Mouse (Mus musculus): ENCODE results near the gene Arap1.

Gene Arap1

GRCm38 (mm10) chr7:101393015-101393414, 45.1 kb downstream of the Arap1 start:
- DNase-seq (ENCODE audit: inconsistent age in 2 of 2, low spot score in 1 of 2): no peak

- no peak for DNase-seq (ENCODE audit: inconsistent age in 2 of 2, low spot score in 1 of 2)
Measured at GRCm38 (mm10) chr7:101393694-101394504, 46.0 kb downstream of the Arap1 start.

GRCm38 (mm10) chr7:101394569-101394968, 46.7 kb downstream of the Arap1 start:
- no peak for DNase-seq (ENCODE audit: inconsistent age in 2 of 2, low spot score in 1 of 2)

- no peak for DNase-seq (ENCODE audit: inconsistent age in 2 of 2, low spot score in 1 of 2)
Measured at GRCm38 (mm10) chr7:101395471-101395870, 47.6 kb downstream of the Arap1 start.

- DNase-seq (ENCODE audit: inconsistent age in 2 of 2, low spot score in 1 of 2): peak; percentile 64 to 78
Measured at GRCm38 (mm10) chr7:101397175-101397574, 49.3 kb downstream of the Arap1 start.

- DNase-seq (ENCODE audit: inconsistent age in 2 of 2, low spot score in 1 of 2): no peak
Measured at GRCm38 (mm10) chr7:101401510-101401909, 53.6 kb downstream of the Arap1 start.

- DNase-seq (ENCODE audit: inconsistent age in 2 of 2, low spot score in 1 of 2): no peak
Measured at GRCm38 (mm10) chr7:101403831-101404230, 56.0 kb downstream of the Arap1 start.

- DNase-seq (ENCODE audit: inconsistent age in 2 of 2, low spot score in 1 of 2): no peak
Measured at GRCm38 (mm10) chr7:101410267-101410936, 62.5 kb downstream of the Arap1 start, which contains the start of gene Gm45837. Gene Gm45837, plus strand, starts transcription at chr7:101410886.

- peak; percentile 82 to 95 for DNase-seq (ENCODE audit: inconsistent age in 2 of 2, low spot score in 1 of 2)
Measured at GRCm38 (mm10) chr7:101412796-101413195, 64.9 kb downstream of the Arap1 start.

GRCm38 (mm10) chr7:101414209-101414608, 66.3 kb downstream of the Arap1 start:
- DNase-seq (ENCODE audit: inconsistent age in 2 of 2, low spot score in 1 of 2): no peak

- DNase-seq (ENCODE audit: inconsistent age in 2 of 2, low spot score in 1 of 2): peak; percentile 31 to 63
Measured at GRCm38 (mm10) chr7:101414661-101415511, 67.0 kb downstream of the Arap1 start.

- DNase-seq (ENCODE audit: inconsistent age in 2 of 2, low spot score in 1 of 2): no peak
Measured at GRCm38 (mm10) chr7:101415512-101416100, 67.7 kb downstream of the Arap1 start.

- DNase-seq (ENCODE audit: inconsistent age in 2 of 2, low spot score in 1 of 2): no peak
Measured at GRCm38 (mm10) chr7:101416391-101416790, 68.5 kb downstream of the Arap1 start.

GRCm38 (mm10) chr7:101419013-101419770, 71.3 kb downstream of the Arap1 start:
- DNase-seq (ENCODE audit: inconsistent age in 2 of 2, low spot score in 1 of 2): no peak

GRCm38 (mm10) chr7:101421529-101421928, 73.7 kb downstream of the Arap1 start, which contains the start of gene Pde2a:
Gene Pde2a, plus strand, starts transcription at chr7:101421691.
- DNase-seq (ENCODE audit: inconsistent age in 2 of 2, low spot score in 1 of 2): no peak

GRCm38 (mm10) chr7:101422069-101422468, 74.2 kb downstream of the Arap1 start:
- peak in 1 of 2 experiments; percentile 59 for DNase-seq (ENCODE audit: inconsistent age in 2 of 2, low spot score in 1 of 2)

- DNase-seq (ENCODE audit: inconsistent age in 2 of 2, low spot score in 1 of 2): no peak
Measured at GRCm38 (mm10) chr7:101422646-101423045, 74.8 kb downstream of the Arap1 start.

GRCm38 (mm10) chr7:101423970-101424369, 76.1 kb downstream of the Arap1 start:
- DNase-seq (ENCODE audit: inconsistent age in 2 of 2, low spot score in 1 of 2): no peak

GRCm38 (mm10) chr7:101426692-101427091, 78.8 kb downstream of the Arap1 start:
- DNase-seq (ENCODE audit: inconsistent age in 2 of 2, low spot score in 1 of 2): no peak

- peak in 1 of 2 experiments; percentile 83 for DNase-seq (ENCODE audit: inconsistent age in 2 of 2, low spot score in 1 of 2)
Measured at GRCm38 (mm10) chr7:101427736-101428135, 79.9 kb downstream of the Arap1 start.

Measured in adrenal gland, adult (tissue).